Mouse (Mus musculus): ENCODE data around the gene Gal3st1.

GRCm38 (mm10) chr11:3982275-3983209 is 894 bp upstream of the Gal3st1 start:
- TF ChIP-seq CTCF (IDR thresholded peaks at IDR 0.05; ENCODE audit: borderline replicate concordance, insufficient read depth, low read depth, low read length), result no peak
- no peak for TF ChIP-seq POLR2A (IDR thresholded peaks at IDR 0.05; ENCODE audit: borderline replicate concordance, insufficient read depth, low read length)

All from cerebellum, adult 2 months (tissue).